Mouse (Mus musculus) stomach, postnatal 0 days (tissue): ENCODE measurements around the gene Abr.

Source experiments
- CTCF ChIP-seq: IDR thresholded peaks from 2 replicates; pipeline ENCODE4 v1.5.1; 2016; ENCODE audit warnings: antibody characterized with exemption, low read depth, mild to moderate bottlenecking, moderate library complexity
- EP300 ChIP-seq: optimal IDR thresholded peaks from 2 replicates; pipeline ENCODE3; 2016; ENCODE audit warnings: antibody characterized with exemption

- TF ChIP-seq CTCF (no peak), EP300 (no peak)
Measured at GRCm38 (mm10) chr11:76598757-76599156, 23.4 kb downstream of the Abr start.
